Mouse (Mus musculus) embryonic fibroblast, embryonic 13.5 days (primary cell): ENCODE measurements around the gene Cnn3.

Experiments used
- CTCF ChIP-seq: IDR thresholded peaks from 2 replicates; pipeline ENCODE4 v1.5.1; 2011; ENCODE audit warnings: mild to moderate bottlenecking, control low read depth, low read length, moderate library complexity, borderline replicate concordance; ENCODE audit not compliant: insufficient read depth
- POLR2A ChIP-seq: IDR thresholded peaks from 2 replicates; pipeline ENCODE4 v1.6.1; 2011; ENCODE audit warnings: low read depth, mild to moderate bottlenecking, control low read depth, low read length, moderate library complexity

DNA sequence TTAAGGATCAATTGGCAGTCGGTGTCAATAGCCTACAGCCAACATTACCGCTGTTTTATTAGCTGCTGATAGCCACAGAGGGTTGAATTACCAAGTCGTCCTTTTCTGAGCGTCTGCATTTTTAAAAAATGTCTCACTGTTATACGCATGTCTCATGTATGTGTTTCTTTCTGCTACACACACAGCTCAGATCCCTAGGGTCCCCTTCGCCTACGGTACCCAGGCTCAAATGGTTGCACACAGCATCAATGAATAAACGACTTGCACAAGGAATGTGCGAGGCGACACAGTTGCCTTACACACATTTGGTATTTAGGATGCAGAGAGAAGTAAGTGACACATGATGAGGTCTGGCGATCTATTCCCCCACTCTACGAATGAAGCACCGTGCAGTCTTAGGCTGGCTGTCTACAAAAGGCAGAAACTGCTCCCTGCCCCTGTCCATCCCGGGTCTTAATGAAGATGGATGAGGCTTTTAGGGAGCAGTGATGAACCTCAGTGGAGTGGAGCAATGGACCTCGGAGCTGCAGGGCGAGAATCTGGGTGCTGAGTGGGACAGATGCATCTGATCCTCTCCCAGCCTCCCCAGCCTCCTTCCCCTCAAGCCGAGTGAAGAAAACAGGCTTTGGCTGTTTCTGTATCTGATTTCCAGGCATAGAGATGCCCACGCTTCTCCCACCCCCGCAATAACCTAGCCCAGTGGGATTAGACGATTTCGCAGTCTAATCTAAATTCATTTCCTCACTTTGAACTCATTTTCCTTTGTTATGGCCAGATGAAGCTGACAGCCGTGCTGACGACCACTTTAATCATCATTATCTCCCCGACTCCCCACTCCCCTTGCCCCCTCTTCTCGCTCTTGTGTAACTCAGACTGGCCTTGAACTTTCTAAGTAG, 57.2 kb downstream of the Cnn3 start:
- no peak for TF ChIP-seq CTCF
- TF ChIP-seq POLR2A: no peak
